ENCODE assay signal across 18 mouse cellular contexts in genomic region chr3:22222351-22222750, GRCm38 (mm10).
DNase-seq lines count a peak whose midpoint lies in the region; ATAC-seq and TF ChIP-seq lines count a peak whose summit lies in the region.
"Had no signal": no experiment of that assay in that cellular context is flagged by ENCODE, and none has a peak within 500 bp of the region (broad histone marks: within the 10 kb centered on the region; RNA-seq: fewer than 3 reads in every experiment).

No protein-coding gene starts in this region.

- ATAC-seq in hindbrain, embryonic 11.5 days (ENCODE audit: low FRiP score) = peak; percentile 38; the same call in 1 of the 2 replicates
- ATAC-seq in embryonic facial prominence, embryonic 11.5 days (replicated peaks; ENCODE audit: insufficient number of reproducible peaks, low FRiP score, low TSS enrichment, low read depth) = 0 out of 2 replicates have a peak, but pooled peaks have one; percentile 29
- ATAC-seq in midbrain, embryonic 15.5 days (replicated peaks) = peak; percentile 37; the same call in 1 of the 2 replicates
- ATAC-seq in kidney, embryonic 14.5 days (ENCODE audit: low FRiP score, low TSS enrichment) = no peak
- ATAC-seq: CD4-positive, CD25-positive, alpha-beta regulatory T cell, adult 4 months had no signal

- intact Hi-C loops in left cerebral cortex, postnatal 25 days (cut with DNase I) = no loop called here

- no peaks in the 10 kb centered on the region for H3K9me3 ChIP-seq in hindbrain, embryonic 11.5 days (ENCODE audit: control insufficient read depth, low read length)
- no peaks in the 10 kb centered on the region for H3K9me3 ChIP-seq in hindbrain, embryonic 10.5 days
- no peaks in the 10 kb centered on the region for H3K9me3 ChIP-seq in ES-E14 (ENCODE audit: control insufficient read depth, insufficient read depth, low read depth, low read length)
- H3K9me3 ChIP-seq in embryonic facial prominence, embryonic 11.5 days (replicated peaks; ENCODE audit: control insufficient read depth, low read length) = no peaks in the 10 kb centered on the region
- no peaks in the 10 kb centered on the region for H3K9me3 ChIP-seq in midbrain, embryonic 15.5 days
- H3K9me3 ChIP-seq in kidney, embryonic 14.5 days (ENCODE audit: control insufficient read depth, low read length) = no peaks in the 10 kb centered on the region
- H3K9me3 ChIP-seq: hindbrain, embryonic 15.5 days; limb, embryonic 12.5 days had no signal

- no peaks in the 10 kb centered on the region for H3K36me3 ChIP-seq in hindbrain, embryonic 11.5 days (ENCODE audit: control insufficient read depth, insufficient read depth, low read length)
- no peaks in the 10 kb centered on the region for H3K36me3 ChIP-seq in hindbrain, embryonic 10.5 days
- H3K36me3 ChIP-seq in ES-E14 (ENCODE audit: control insufficient read depth, insufficient read depth, low read length, poor library complexity, severe bottlenecking) = peaks cover 1% of the 10 kb centered on the region; the same call in 1 of the 2 replicates
- H3K36me3 ChIP-seq in embryonic facial prominence, embryonic 11.5 days (replicated peaks; ENCODE audit: control insufficient read depth, insufficient read depth, low read depth, low read length) = no peaks in the 10 kb centered on the region
- H3K36me3 ChIP-seq in midbrain, embryonic 15.5 days (replicated peaks) = no peaks in the 10 kb centered on the region
- no peaks in the 10 kb centered on the region; the same call in 1 of the 2 replicates for H3K36me3 ChIP-seq in kidney, embryonic 14.5 days (ENCODE audit: control insufficient read depth, insufficient read depth, low read length)

- H3K4me2 ChIP-seq in hindbrain, embryonic 11.5 days (replicated peaks; ENCODE audit: low read depth, low read length) = no peak overlapping the region
- no peak overlapping the region for H3K4me2 ChIP-seq in embryonic facial prominence, embryonic 11.5 days (ENCODE audit: low read depth, low read length)
- no peak overlapping the region for H3K4me2 ChIP-seq in midbrain, embryonic 15.5 days
- no peak overlapping the region for H3K4me2 ChIP-seq in kidney, embryonic 14.5 days (replicated peaks; ENCODE audit: low read depth, low read length)
- H3K4me2 ChIP-seq: hindbrain, embryonic 15.5 days; limb, embryonic 12.5 days had no signal

- H3K27ac ChIP-seq in hindbrain, embryonic 11.5 days (ENCODE audit: low read depth, low read length) = no peak overlapping the region
- no peak overlapping the region for H3K27ac ChIP-seq in hindbrain, embryonic 10.5 days
- H3K27ac ChIP-seq in ES-E14 (ENCODE audit: insufficient read depth, low read depth, low read length, poor library complexity, severe bottlenecking) = no peak overlapping the region
- H3K27ac ChIP-seq in embryonic facial prominence, embryonic 11.5 days (replicated peaks; ENCODE audit: low read depth, low read length) = no peak overlapping the region
- H3K27ac ChIP-seq in midbrain, embryonic 15.5 days = no peak overlapping the region
- no peak overlapping the region for H3K27ac ChIP-seq in kidney, embryonic 14.5 days (ENCODE audit: low read depth, low read length)
- H3K27ac ChIP-seq: hindbrain, embryonic 15.5 days; limb, embryonic 12.5 days had no signal

- H3K4me3 ChIP-seq in hindbrain, embryonic 11.5 days (ENCODE audit: low read depth, low read length) = no peak overlapping the region
- no peak overlapping the region for H3K4me3 ChIP-seq in hindbrain, embryonic 10.5 days
- peak overlapping the region in 1 of 2 experiments; percentile 13; a peak in 1 of 4 replicates for H3K4me3 ChIP-seq in ES-E14 (ENCODE audit: insufficient read depth in 1 of 2, low read depth in 1 of 2, low read length in 2 of 2, poor library complexity in 1 of 2, severe bottlenecking in 1 of 2)
- H3K4me3 ChIP-seq in embryonic facial prominence, embryonic 11.5 days (ENCODE audit: low read depth, low read length) = no peak overlapping the region
- no peak overlapping the region for H3K4me3 ChIP-seq in midbrain, embryonic 15.5 days
- H3K4me3 ChIP-seq in kidney, embryonic 14.5 days (ENCODE audit: low read length) = no peak overlapping the region
- H3K4me3 ChIP-seq: hindbrain, embryonic 15.5 days; limb, embryonic 12.5 days had no signal

- H3K27me3 ChIP-seq in hindbrain, embryonic 11.5 days (ENCODE audit: control insufficient read depth, insufficient read depth, low read length) = no peaks in the 10 kb centered on the region
- H3K27me3 ChIP-seq in hindbrain, embryonic 10.5 days (ENCODE audit: insufficient read depth, poor library complexity, severe bottlenecking) = no peaks in the 10 kb centered on the region
- H3K27me3 ChIP-seq in embryonic facial prominence, embryonic 11.5 days (ENCODE audit: control insufficient read depth, insufficient read depth, low read length) = no peaks in the 10 kb centered on the region
- H3K27me3 ChIP-seq in midbrain, embryonic 15.5 days (replicated peaks) = no peaks in the 10 kb centered on the region
- H3K27me3 ChIP-seq in kidney, embryonic 14.5 days (ENCODE audit: control insufficient read depth, insufficient read depth, low read length) = no peaks in the 10 kb centered on the region
- H3K27me3 ChIP-seq: hindbrain, embryonic 15.5 days; limb, embryonic 12.5 days; Patski had no signal

- in situ Hi-C loops in ES-E14 (cut with MboI; ENCODE audit: low sequenced_read_pairs in 2 of 2, unreplicated experiment in 2 of 2) = no loop called here

- WGBS in hindbrain, embryonic 11.5 days = 47% methylated on average over 12 of the region's 12 CpGs
- 41% methylated on average over 12 of the region's 12 CpGs for WGBS in hindbrain, embryonic 10.5 days
- 35% methylated on average over 12 of the region's 12 CpGs for WGBS in embryonic facial prominence, embryonic 11.5 days
- 45% methylated on average over 12 of the region's 12 CpGs for WGBS in midbrain, embryonic 15.5 days
- WGBS in kidney, embryonic 14.5 days = 58% methylated on average over 12 of the region's 12 CpGs

- no peak for DNase-seq in hindbrain, embryonic 11.5 days (ENCODE audit: low spot score)
- DNase-seq in hindbrain, embryonic 10.5 days (ENCODE audit: low spot score) = no peak
- peak; percentile 36 for DNase-seq in ES-E14 (ENCODE audit: low read depth, low spot score)
- DNase-seq in embryonic facial prominence, embryonic 11.5 days (ENCODE audit: low spot score) = no peak
- DNase-seq in left cerebral cortex, postnatal 25 days (ENCODE audit: low spot score in 2 of 2) = no peak
- DNase-seq: adrenal gland, adult 8-10 months; cerebellum, postnatal 14 days; heart, adult 11 months; kidney, postnatal 10 days; layer of hippocampus, adult 9-11 months; right cerebral cortex, postnatal 25 days; thymus, postnatal 25 days had no signal

- H3K9ac ChIP-seq in hindbrain, embryonic 11.5 days (ENCODE audit: low read depth, low read length) = no peak overlapping the region
- no peak overlapping the region; the same call in 1 of the 2 replicates for H3K9ac ChIP-seq in ES-E14 (ENCODE audit: insufficient read depth, low read depth, low read length, poor library complexity, severe bottlenecking)
- H3K9ac ChIP-seq in embryonic facial prominence, embryonic 11.5 days (replicated peaks; ENCODE audit: low read length) = no peak overlapping the region
- no peak overlapping the region for H3K9ac ChIP-seq in midbrain, embryonic 15.5 days
- no peak overlapping the region for H3K9ac ChIP-seq in kidney, embryonic 14.5 days (ENCODE audit: low read depth, low read length)
- H3K9ac ChIP-seq: hindbrain, embryonic 15.5 days; limb, embryonic 12.5 days had no signal

- no peaks in the 10 kb centered on the region for H3K4me1 ChIP-seq in hindbrain, embryonic 11.5 days (replicated peaks; ENCODE audit: control insufficient read depth, insufficient read depth, low read length)
- peaks cover 7% of the 10 kb centered on the region; the same call in 1 of the 2 replicates for H3K4me1 ChIP-seq in hindbrain, embryonic 10.5 days (replicated peaks)
- no peaks in the 10 kb centered on the region for H3K4me1 ChIP-seq in ES-E14 (ENCODE audit: control insufficient read depth in 2 of 2, insufficient read depth in 2 of 2, low read length in 2 of 2, poor library complexity in 1 of 2)
- H3K4me1 ChIP-seq in embryonic facial prominence, embryonic 11.5 days (ENCODE audit: control insufficient read depth, insufficient read depth, low read length) = no peaks in the 10 kb centered on the region
- no peaks in the 10 kb centered on the region for H3K4me1 ChIP-seq in midbrain, embryonic 15.5 days
- no peaks in the 10 kb centered on the region for H3K4me1 ChIP-seq in kidney, embryonic 14.5 days (ENCODE audit: control insufficient read depth, insufficient read depth, low read length)
- H3K4me1 ChIP-seq: hindbrain, embryonic 15.5 days; limb, embryonic 12.5 days had no signal

TF ChIP-seq in ES-E14, 5 proteins besides CTCF, POLR2A, EP300 and RAD21:
- TF ChIP-seq CHD2 (IDR thresholded peaks at IDR 0.05; ENCODE audit: low read depth, low read length) (no peak), MAFK (IDR thresholded peaks at IDR 0.05; ENCODE audit: insufficient read depth, low read depth, low read length) (no peak), ZNF384 (IDR thresholded peaks at IDR 0.05; ENCODE audit: low read depth, low read length) (no peak), ZC3H11A (IDR thresholded peaks at IDR 0.05; ENCODE audit: borderline replicate concordance, low read depth, low read length) (no peak), HCFC1 (IDR thresholded peaks at IDR 0.05; ENCODE audit: borderline replicate concordance, insufficient read depth, low read length) (no peak)
